Mouse (Mus musculus) spleen, postnatal 14 days (tissue): Measurements from ENCODE around the gene Gm5065.

Source experiments
- DNase-seq, 2 experiments: peaks; one replicate each; pipeline ENCODE4 v3.0.0; 2021 to 2022; ENCODE audit warnings: low spot score in 2 of 2

The Gm5065 gene

GRCm38 (mm10) chr7:5350237-5350636, at the start of gene Gm5065:
TSS of gene Gm5065 (plus strand) at chr7:5350537.
- DNase-seq: no peak

GRCm38 (mm10) chr7:5327511-5327910, 22.8 kb upstream of the Gm5065 start:
- no peak for DNase-seq

GRCm38 (mm10) chr7:5350935-5351334, 598 bp downstream of the Gm5065 start, which contains the start of gene Nlrp2:
TSS of gene Nlrp2 (minus strand) at chr7:5351035.
- DNase-seq: no peak

GRCm38 (mm10) chr7:5363599-5363998, 13.3 kb downstream of the Gm5065 start:
- no peak for DNase-seq

- no peak for DNase-seq
These were observed 16.4 kb downstream of the Gm5065 start for GRCm38 (mm10) chr7:5366724-5367123.

- no peak for DNase-seq
These were observed 55.9 kb downstream of the Gm5065 start for GRCm38 (mm10) chr7:5406201-5406600.
